Mouse (Mus musculus) naive thymus-derived CD4-positive, alpha-beta T cell, adult 5 months (primary cell): ENCODE results near the gene Pdzk1ip1. TPM values are rescaled to one million over a fixed set of nuclear protein-coding genes. Genes with fewer than 3 reads are reported as not detected.

Experiments used
- polyA plus RNA-seq: library from polyadenylated mRNA; unstranded; fragments of 100-300 nt; shearing (Covaris generic); gene quantifications from one replicate; pipeline ENCODE4 v1.2.1, GENCODE M21; 2017

Pdzk1ip1 gene
- polyA plus RNA-seq: not detected

DNA sequence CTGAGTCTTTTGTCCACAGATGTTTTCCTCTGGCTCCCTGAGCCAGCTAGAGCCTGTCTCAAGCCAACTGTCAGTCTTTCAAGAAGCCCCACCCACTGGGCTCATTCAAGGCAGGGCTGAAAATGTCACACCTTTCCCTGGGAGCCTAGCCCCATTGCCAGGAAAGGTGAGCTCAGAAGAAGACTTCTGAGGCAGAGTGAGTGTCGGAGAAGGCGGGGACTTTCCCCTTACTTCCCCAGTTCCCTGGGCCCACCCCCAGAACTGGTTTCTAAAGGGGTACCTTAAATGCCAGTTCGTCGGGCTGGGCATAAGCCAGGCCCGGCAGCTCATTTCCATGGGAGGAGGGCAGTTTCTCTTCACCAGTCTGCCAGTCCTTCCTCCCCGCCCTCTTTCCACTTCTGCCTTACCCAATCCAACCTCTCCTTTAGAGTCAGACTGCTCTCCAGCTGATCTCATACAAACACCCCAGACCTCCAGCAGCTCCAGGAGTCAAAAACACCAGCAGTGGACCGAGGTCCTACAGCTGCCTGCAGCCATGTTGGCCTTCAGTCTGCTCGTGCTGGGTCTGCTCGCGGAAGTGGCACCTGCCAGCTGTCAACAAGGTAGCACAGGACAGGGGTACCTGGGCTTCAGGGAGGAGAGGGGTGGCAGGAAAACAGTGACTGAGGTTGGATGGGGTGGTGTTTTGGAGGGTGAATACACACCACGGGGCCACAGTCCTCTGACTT is at the start of gene Pdzk1ip1:
Pdzk1ip1 (plus strand) TSS at position 98 of the 728 bp plus-strand sequence.

DNA sequence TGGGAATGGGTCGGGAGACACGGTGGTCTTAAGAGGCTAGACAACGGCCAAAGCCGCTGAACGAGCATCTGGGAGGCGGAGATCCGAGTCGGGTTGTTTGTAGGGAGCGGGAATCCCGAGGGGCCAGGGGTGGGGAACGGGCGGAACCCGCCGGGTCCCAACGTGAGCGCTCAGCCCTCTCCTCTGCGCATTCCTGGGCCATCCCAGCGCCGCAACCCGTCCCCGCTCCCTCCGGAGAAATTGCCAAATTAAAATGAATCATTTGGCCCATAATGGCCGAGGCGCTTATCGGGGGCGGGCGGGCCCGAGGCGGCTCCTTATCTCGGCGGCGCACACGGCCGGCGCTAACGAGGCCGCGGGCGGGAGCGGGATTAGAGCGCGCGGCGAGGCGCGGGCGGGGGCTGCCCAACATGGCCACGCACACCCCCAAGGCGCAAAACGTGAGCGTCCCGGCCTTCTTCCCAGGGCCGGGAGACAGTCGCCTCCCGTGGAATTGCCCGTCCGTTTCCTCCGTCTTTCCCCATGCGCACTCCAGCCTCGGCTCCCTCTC is 32.1 kb upstream of the Pdzk1ip1 start, which contains the start of gene Tal1:
Tal1 (plus strand) TSS at position 56 of the 550 bp plus-strand sequence.

DNA sequence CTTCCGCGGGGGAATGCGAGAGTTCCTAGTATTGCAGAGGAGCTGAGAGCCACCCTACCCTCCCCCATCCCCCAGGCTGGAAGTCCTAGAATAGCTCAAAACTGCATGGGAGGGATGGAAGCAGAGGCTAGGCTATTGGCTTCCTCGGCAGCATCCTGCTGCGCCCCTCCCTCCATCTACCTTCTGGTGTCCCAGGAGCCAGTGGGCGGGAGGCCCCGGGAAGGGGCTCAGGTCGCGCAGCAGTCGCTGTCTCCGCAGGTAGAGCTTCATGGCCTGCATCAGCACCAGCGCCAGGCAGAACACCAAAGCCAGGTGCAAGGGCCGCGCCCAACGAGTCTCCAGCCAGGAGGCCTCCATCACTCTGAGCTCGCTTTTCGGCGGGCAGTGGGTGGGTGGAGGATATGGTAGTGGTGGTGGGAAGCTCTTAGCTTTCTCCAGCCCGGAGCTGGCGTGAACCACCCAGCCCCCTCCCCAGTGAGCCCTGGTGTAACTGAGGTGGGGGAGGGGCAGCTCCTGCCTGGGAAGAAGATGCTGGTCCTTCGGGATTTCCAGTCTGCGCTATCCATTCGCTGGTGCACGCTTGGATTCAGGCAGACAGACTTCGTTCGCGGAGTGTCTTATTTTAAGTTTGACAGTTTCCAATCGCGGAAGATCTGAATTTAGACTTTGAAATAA is 45.2 kb downstream of the Pdzk1ip1 start, which contains the start of gene Cyp4x1:
Cyp4x1 (minus strand) TSS at position 661 of the 675 bp plus-strand sequence.

Other genes starting within 250 kb of the Pdzk1ip1 start
- gene Foxd2, start 179.8 kb upstream of the Pdzk1ip1 start, polyA plus RNA-seq: 1.9 TPM
- gene Foxe3, start 162.7 kb upstream of the Pdzk1ip1 start, polyA plus RNA-seq: not detected
- gene Cmpk1, start 101.5 kb upstream of the Pdzk1ip1 start, polyA plus RNA-seq: 92.8 TPM
- 0.47 TPM for gene Stil, start 88.5 kb upstream of the Pdzk1ip1 start, polyA plus RNA-seq
- not detected for gene Tal1, start 32.3 kb upstream of the Pdzk1ip1 start, polyA plus RNA-seq
- not detected for gene Cyp4x1, start 45.6 kb downstream of the Pdzk1ip1 start, polyA plus RNA-seq
- gene Cyp4a29, start 153.4 kb downstream of the Pdzk1ip1 start, polyA plus RNA-seq: not detected
- not detected for gene Cyp4a12a, start 210.3 kb downstream of the Pdzk1ip1 start, polyA plus RNA-seq